Mouse (Mus musculus) CH12.LX (cell line): ENCODE results near the gene Wtap.

Experiments
- CHD2 ChIP-seq: IDR thresholded peaks from 2 replicates; pipeline ENCODE4 v1.6.1; 2011; ENCODE audit warnings: low read length, improper control_type of control experiment
- CTCF ChIP-seq, 2 experiments: IDR thresholded peaks in 1 of 2; conservative IDR thresholded peaks in 1 of 2; 2 replicates each; pipeline ENCODE4 v1.5.1; 2011 to 2012; ENCODE audit warnings: low read depth in 2 of 2, low read length in 2 of 2, improper control_type of control experiment in 1 of 2, inconsistent platforms in 1 of 2, mild to moderate bottlenecking in 1 of 2, moderate library complexity in 1 of 2
- EP300 ChIP-seq: IDR thresholded peaks from 2 replicates; pipeline ENCODE4 v1.6.1; 2011; ENCODE audit warnings: low read length, improper control_type of control experiment
- GABPA ChIP-seq: IDR thresholded peaks from 2 replicates; pipeline ENCODE4 v1.6.1; 2012; ENCODE audit warnings: low read depth, low read length, improper control_type of control experiment, inconsistent platforms; ENCODE audit not compliant: insufficient replicate concordance
- MAFK ChIP-seq: IDR thresholded peaks from 2 replicates; pipeline ENCODE4 v1.6.1; 2011; ENCODE audit warnings: low read length, improper control_type of control experiment; ENCODE audit not compliant: insufficient replicate concordance
- MYC ChIP-seq: IDR thresholded peaks from 2 replicates; pipeline ENCODE4 v1.6.1; 2011; ENCODE audit warnings: low read depth, mild to moderate bottlenecking, improper control_type of control experiment, low read length
- POLR2A ChIP-seq: IDR thresholded peaks from 2 replicates; pipeline ENCODE4 v1.6.1; 2011; ENCODE audit warnings: low read depth, mild to moderate bottlenecking, improper control_type of control experiment, low read length
- RAD21 ChIP-seq: IDR thresholded peaks from 2 replicates; pipeline ENCODE4 v1.6.1; 2011; ENCODE audit warnings: low read depth, mild to moderate bottlenecking, low read length, improper control_type of control experiment, moderate library complexity
- RCOR1 ChIP-seq: conservative IDR thresholded peaks from 2 replicates; pipeline ENCODE4 v1.6.1; 2012; ENCODE audit warnings: low read depth, mild to moderate bottlenecking, inconsistent platforms, low read length, improper control_type of control experiment
- SIN3A ChIP-seq: IDR thresholded peaks from 2 replicates; pipeline ENCODE4 v1.6.1; 2012; ENCODE audit warnings: low read length, improper control_type of control experiment, inconsistent platforms
- USF1 ChIP-seq: IDR thresholded peaks from 2 replicates; pipeline ENCODE4 v1.6.1; 2014; ENCODE audit warnings: low read depth, mild to moderate bottlenecking, inconsistent platforms, low read length, improper control_type of control experiment
- USF2 ChIP-seq: conservative IDR thresholded peaks from 2 replicates; pipeline ENCODE4 v1.6.1; 2011; ENCODE audit warnings: low read depth, low read length, improper control_type of control experiment

DNA sequence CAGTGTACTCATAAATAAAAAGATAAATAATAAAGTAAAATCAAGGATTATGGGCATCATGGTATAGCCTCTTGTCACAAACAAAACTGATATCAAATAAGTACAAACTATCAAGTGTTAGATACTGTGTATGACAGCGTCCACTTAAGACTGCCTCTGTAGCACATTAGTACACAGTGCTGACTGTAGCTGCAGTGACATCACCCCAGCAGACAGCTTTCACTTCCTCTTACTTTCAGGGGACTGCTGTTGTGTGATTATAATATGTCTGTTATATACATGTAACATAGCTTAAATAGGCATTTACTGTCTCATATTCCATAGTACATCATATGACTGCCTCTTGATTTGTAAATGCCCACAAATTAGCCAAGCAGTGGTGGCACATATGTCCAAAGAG lies 72.9 kb downstream of the Wtap start:
- TF ChIP-seq SIN3A: no peak
- no peak for TF ChIP-seq CHD2
- no peak for TF ChIP-seq POLR2A
- no peak for TF ChIP-seq CTCF (conservative IDR thresholded peaks at IDR 0.05 in 1 of 2, IDR thresholded peaks at IDR 0.05 in 1 of 2; ENCODE audit: low read depth in 2 of 2, low read length in 2 of 2)
- peak; percentile 86 for TF ChIP-seq EP300
- no peak for TF ChIP-seq GABPA
- TF ChIP-seq USF2: no peak
- no peak for TF ChIP-seq RCOR1
- no peak for TF ChIP-seq USF1
- TF ChIP-seq RAD21: no peak
- no peak for TF ChIP-seq MAFK
- no peak for TF ChIP-seq MYC
